Mouse (Mus musculus) urinary bladder, postnatal 14 days (tissue): ENCODE measurements at regions not wholly inside any gene's neighbourhood (a gene's known extent, or its start where the extent isn't known, plus 50 kb on each side); places are given as distances from the start of the nearest gene placed in this dataset.

ENCODE experiments used
- DNase-seq: peaks from one replicate; pipeline ENCODE4 v3.0.0; 2021; ENCODE audit warnings: low spot score

DNA sequence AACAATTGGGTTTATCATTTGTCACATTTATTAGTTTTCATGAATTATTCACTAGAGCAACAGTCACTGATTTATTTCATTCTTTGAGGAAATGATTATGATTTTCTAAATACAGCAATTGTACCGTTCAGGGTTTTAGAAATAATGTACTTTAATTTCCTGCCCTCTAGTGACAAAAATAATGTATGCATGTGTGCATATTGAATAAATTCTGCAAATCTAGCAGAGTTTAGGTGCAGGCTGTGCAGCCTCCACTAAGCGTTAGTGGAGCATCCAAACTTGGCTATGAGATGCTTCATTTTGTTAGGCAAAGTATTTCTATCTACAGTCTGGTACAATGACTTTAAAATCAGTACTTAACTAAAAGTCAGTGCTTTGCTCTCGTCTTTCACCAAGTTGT, 642.1 kb upstream of the A830018L16Rik start:
- no peak for DNase-seq

DNA sequence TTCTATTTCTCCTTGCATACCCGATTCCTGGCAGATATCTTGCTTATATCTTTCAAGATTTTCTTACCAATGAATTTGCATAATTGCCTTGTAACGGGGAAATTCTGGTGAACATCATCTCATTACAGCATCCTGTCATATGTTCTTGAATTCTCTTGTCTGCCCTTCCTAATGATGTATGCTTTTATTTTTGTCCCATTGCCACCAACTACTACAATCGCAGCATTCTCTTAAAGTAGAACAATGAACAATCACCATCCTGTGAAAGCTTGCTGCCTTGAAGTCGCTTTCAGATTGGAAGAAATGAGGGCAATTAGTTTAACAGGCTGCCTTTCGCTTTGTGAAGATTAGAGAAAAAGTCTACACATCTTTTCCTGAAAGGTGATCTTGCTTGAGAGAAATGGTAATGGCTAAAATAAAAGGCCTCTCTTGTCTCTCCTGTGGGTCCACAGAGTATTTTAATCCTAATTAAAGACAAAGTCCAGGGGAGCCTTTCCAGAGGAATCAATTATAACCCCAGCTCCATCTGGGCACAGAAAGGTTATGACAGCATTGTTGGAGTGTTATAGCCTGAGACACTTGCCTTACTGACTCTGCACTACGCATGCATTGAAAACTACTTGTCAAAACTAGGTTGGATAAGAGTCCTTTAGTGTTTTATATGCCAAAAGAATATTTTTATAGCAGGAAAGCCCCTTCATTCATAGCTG, 619.7 kb upstream of the A830018L16Rik start:
- DNase-seq: no peak

DNA sequence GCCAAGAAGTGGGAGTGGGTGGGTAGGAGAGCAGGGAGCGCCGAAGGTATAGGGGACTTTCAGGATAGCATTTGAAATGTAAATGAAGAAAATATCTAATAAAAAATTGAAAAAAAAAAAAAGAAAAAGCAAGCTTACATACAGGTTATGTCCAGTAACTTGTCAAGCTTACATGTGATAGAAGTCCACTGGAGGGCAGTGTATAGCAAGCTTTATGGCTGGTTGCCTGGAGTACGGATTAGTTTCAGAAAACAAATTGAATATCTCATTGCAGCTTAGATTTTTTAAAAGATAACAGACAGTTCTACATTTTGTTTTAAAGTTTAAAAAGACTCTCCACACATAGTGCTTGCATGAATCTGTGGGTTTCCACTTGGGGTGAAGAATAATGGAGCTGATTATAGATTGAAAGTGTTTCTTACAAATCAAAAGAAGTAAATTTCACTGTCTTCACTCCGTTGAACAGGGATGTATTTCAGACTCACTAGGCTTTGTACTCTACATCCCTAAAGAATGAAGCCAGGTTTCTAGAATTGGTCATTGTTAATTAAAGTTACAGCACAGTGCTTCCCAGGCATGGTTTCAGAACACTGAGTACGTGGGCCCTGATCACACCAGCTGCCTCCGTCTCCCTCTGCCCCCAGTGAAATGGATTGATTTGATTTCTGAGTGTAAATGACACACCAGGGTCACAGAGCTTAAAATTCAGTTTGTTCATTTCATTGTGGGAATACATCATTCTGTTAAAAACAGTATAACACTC, 578.1 kb upstream of the A830018L16Rik start:
- DNase-seq: peak; percentile 21

DNA sequence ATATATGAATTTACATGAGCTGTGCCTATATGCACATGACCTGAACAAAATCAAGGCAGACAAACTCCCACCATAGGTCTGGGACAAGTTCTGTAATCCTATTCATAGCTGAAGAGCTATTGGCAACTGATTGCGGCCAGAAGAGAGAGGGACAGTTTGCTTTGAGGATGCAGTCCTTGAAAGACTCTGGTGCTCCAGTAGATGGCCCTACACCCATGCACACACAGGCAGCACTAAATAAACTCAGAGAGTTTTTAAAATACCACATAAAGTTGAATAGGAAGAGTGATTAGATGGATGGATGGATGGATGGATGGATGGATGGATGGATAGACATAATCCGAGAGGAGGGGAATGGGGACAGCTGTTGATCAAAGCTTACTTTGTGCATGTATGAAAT, 576.7 kb upstream of the A830018L16Rik start:
- no peak for DNase-seq

DNA sequence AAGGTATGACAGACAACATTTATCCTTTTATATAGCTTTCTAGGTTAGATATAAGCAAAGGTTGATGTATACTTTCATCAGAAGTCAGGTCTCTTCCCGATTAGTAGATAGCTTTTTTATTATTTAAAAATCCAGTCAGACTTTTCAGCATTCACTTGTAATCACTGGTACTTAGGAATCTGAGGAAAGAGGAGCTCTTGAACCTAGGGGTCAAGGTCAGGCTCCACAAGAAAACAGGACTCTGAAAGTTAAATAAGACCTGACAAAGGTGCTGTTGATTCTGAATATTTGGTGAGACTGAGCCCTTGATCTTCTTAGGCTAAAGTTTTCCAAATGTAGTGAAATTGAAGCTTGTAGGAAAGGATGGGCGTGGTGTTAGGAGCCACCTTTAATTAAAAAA, 561.0 kb upstream of the A830018L16Rik start:
- DNase-seq: no peak

DNA sequence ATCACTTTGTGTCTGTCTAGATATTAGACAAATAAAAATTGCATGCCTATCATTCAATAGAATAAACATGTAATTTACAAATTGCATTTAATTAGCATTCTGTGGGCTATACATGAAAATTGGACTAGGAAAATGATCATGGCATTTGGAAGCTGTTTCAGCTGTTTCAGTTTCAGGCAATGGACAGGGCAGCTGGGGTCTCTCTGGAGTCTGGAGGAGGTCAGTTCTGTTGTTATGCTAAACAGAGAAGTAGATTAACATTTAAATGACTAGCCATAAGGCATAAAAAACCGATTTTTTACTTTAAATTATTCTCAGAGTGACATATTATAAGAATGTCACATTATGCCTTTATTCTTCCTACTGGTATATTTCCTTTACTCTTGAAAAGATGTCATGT, 559.4 kb upstream of the A830018L16Rik start:
- DNase-seq: no peak

DNA sequence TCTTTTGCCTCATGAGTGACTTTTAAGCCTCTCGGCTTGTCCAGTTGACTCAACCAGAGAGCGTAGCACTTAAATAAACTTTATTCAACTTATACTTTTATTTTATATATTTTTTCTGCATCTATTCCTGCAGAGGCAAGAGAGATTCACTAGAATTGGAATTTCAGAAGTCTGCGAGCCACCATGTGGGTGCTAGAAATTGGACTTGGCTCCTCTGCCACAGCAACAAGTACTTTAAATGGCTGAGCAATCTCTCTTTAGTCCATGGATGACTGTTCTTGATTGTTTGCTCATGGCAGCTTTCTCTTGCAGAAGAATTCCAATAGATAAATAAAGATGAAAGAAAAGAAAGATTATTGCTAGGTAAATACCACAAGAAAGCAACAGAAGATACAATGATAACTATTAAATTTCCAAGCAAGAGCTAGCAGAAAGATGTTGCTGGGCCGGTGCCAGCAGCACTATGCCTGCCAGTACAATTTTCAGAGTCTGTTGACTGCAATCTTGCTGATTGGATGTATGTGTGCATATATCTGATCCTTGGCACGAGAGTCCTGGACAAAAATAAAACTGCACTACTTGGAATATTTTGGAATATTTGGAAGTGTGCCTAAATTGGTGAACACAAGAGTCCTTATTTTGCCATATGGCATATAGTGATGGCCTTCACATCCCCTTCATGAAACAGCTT, 542.6 kb upstream of the A830018L16Rik start:
- no peak for DNase-seq

DNA sequence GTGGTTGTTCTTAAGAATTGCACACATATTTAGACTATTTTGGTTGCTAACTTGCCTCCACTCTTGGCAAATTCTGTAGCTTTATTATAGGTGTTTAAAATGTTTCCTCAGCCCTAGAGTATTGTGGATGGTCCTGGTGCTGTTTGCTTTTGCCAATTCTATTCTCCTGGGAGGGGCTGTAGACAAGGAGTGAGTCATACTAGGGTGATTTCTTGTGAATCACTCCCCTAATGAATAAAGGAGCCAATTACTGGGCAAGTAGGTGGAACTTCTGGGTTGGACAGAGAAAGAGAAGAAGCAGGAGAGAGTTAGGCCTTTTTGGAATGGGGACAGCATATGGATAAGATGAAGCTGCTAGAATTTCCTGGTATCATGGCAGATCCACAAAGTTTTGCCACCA, 541.6 kb upstream of the A830018L16Rik start:
- DNase-seq: no peak

DNA sequence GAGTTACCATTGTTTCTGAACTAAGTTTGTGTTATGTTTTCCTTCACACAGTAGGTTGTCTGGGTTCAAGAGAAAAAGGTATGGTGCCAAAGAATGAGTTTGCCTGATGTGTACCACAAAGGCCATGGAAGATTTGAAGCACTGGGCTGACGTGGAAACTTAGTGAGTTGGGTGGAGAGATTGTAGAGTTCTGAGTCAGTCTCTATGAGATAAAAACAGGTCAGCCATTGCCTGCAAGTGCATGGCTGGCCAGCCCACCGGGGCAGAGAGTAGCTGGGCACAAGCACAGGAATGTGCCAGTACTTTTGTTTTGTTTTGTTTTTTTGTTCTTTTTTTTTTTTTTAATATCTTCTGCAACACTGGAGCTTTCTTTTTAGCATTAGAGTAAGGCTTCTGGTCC, 541.2 kb upstream of the A830018L16Rik start:
- no peak for DNase-seq

DNA sequence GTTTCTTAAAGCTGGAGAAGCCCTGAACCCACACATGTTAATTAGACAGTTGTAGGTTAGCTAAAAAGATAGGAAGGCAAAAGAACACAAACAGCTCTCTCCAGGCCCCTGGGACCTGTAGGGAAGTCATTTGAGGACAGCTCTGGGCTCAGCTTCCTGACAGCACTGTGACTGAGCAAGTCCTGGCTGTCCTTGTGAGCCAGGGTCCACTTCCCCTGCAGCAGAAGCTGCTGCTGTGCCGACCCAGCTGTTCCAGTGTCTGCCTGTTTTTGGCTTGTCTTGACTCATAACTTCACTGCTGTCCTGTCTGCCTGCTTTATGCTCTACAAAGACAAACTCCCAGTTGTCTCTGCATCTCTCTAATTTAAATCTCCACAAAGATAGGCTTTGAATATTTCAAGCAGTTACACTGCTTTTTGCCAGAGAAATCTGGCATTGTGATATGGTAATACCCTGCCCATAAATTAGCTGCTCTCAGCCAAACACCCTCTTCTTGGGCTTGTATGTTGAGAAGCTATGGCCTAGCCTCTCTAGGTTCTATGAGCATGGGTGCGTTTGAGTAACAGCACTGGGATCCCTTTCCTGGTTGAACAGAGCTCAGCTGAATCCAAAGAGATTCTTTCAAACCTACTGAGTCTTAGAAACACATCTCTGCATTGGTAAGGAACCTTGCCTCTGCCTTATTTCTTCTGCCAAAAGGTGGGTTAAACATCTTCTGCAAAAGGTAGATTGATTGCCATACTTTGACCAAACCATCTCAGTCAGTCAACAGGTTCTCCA, 536.3 kb upstream of the A830018L16Rik start:
- no peak for DNase-seq

DNA sequence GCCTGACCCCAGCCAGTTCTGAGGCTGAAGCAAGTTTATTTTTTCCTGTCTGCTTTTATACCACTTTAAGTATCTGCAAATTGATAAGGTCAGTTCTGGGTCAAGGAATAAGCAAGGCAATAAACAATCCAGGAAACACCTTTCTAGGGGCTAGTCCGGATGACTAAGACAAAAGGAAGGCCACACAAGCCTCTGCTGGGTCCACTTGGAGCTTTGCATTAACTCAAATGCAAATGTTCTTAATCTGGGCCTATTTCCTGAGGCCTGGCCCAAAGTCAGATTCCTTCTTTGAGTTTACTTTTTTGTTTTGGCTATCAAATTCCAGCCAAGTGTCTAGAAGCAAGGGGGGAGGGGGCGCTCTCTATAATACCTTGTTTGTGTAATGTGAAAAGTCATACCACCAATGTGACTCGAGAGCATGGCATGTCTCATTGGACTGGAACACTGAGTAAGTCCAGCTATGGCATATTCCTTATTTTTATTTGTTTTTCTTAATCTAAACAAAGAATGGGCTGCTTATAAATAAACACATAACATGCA, 535.6 kb upstream of the A830018L16Rik start:
- DNase-seq: no peak

DNA sequence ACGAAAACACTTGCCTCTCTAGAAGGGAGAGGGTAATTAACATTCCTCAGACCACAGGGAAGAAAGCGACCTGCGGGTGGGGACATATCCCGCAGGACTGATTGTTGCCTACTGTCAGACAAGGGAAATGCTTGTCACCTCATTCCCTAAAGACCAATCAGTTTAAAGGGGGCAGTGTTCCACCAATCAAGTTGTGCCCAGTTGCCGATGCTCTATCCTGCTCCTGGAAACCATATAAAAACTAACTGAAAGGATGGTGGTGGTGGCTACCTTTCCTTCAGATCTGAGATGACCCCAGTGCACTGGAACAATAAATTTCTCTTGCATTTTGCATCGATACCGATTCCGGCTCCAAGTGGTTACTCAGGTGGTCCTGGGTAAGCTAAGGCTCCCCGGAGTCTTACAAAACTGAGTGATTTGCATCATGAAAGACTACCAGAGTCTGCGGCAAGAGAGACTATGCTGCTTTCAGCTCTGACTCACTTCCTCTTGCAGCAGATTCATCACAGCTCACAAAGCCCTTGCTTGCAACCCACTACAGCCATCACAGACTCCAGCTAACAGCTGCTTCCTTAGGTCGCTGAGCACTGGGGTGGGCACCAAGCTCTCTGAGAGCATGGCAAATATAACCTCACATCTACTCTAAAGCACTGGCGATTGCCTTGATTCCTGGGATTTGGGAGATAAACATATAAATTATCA, 533.7 kb upstream of the A830018L16Rik start:
- DNase-seq: no peak

DNA sequence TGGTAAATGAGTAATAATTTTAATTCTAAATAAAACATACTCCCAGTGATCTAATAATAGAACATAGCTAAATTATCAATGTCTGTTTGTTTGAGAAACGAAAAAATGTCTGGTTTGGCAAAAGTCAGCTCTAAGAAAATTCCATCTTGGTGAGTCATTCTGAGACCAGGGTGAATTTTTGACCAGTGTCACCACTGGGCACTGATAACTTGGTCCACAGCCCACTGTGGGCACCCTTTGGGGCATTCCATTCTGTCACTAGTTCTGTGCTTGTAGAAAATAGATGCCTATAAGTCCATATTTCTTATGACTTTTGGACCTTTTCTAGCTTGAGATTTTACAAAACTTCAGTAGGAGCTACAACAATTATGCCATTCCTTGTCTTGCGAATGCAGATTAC, 515.1 kb upstream of the A830018L16Rik start:
- DNase-seq: no peak

DNA sequence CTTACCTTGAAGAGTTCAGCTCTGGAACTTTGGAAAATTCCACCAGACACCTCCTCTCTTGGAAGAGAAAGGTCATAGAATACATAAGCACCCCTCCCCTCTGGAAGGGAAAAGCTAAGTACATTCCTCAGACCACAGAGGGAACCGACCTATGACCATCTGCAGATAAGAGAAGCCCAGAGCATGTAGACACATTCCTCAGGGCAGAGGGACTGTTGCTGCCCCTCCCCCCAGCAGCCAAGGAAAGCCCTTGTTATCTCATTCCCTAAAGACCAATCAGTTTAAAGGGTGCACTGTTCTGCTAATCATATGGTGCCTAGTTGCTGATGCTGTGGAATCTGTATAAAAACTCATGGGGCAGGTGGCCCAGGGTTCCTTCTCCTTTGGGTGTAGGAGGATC, 511.2 kb upstream of the A830018L16Rik start:
- no peak for DNase-seq

DNA sequence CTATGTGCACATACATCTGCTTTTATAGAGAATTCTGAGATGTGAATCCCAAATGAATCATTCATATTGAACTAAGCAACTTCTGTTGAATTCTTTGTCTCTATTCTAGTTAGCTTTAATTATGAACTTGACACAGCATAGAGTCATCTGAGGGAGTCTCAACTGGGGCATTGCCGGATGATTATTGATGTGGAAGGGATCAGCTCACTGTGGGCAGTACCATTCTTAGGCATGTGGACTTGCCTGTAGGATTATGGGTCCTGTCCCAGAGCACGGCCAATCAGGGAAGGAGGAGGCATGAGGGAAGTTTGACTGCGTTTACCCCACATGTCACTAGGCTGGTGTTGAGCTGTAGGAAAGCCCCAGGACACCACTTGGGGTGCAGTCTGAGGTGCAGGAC, 493.9 kb upstream of the A830018L16Rik start:
- no peak for DNase-seq

DNA sequence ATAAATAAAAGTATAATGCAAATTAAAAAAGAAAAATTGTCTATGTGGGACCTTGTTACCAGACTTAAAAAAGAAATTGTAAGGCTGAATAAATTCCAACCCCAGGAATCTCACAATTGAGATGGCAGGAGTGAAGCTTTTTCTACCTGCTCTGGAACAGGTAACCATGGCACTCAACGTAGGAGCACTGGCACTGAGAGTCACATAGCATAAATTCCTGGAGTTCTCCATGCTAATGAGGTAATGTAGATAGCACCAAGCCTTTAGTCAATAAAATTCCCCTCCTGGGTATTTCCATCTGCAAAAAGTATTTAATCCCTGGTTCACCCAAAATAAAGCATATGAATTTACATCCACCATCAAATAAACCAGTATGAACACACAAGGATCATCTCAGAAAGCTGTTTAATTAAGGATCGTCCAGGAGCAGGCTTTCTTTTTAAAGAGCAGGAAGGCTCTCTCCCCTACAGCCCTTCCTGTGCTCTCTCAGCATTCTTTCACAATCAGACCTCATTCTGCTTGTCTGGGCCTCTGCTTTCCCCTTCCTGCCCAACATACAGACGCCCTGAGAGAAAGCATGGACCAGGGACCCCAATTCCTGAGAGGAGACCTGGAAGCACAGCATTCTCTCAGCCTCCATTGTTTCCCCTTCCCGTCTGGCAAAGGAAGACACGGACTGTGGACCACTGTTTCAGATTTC, 481.4 kb upstream of the A830018L16Rik start:
- DNase-seq: no peak

DNA sequence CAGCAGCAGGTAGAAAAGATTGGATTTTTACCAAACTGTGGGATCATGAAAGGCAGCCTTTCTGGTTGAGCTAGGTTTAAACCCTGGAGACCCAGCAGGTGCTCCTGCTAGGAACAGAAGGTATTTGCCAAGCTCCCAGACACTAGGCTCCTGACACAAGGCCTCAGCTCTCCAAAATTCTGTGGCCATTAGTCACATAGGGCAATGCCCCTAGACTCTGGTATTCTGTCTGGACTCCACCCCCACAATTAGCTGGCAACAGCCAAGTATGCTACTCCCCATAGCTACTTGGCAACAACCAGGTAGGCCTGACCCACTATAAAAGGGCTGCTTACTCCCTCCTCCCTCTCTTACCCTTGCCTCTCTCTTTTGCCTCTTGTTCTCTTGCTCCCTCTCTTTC, 480.7 kb upstream of the A830018L16Rik start:
- no peak for DNase-seq

DNA sequence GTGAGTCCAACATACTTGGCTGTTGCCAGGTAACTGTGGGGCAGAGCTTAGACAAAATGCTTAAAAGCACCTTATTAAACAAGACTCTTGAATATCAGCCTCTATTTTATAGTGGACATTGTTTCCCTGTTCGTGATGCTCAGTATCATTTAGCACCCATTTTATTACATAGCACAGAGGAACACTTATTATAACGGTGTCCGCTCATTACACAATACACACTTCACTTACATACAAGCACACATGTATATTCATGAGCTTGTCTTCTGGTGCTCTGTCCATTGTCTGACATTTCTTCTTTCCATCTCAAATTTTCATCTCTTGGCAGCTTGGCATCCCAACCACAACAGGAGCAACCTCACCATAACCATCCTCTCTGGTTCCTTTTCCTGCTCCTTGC, 475.5 kb upstream of the A830018L16Rik start:
- DNase-seq: no peak

DNA sequence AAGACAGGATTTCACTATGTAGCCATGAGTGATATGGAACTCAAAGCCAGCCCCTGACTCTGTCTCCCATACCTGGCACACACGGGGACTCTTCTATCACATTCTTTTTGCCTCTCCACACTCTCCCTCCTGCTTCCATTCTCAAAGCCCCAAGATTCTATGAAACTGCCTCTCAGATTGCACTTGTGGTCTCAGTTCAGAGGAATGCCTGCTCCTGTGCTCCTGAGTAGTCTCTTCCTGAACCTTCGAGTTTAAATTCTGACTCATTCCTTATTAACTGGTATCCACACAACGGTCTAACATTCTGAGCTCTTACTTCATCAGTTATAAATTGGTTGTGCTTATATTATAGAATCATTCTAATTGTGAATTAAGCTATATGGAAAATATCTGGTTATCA, 473.6 kb upstream of the A830018L16Rik start:
- no peak for DNase-seq

DNA sequence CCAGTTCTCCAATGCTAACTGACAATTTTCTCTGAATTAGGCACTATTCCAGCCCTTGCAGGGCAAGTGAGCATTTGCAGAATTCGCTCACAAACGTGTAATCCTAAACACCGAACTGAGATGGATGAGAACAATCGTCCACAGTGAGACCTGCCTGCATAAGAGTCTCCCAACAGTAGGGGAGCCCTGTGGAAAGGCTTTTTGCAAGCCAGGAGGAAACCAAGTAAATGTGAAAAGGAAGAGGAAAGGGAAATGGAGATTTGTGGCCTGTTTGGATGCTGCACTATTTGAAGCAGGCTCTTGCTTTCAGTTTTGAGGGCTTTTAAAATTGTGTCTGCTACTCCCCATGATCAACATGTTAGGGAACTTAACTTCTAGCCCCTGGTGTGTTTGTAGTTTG, 470.9 kb upstream of the A830018L16Rik start:
- DNase-seq: no peak
